Mouse (Mus musculus) CD4-positive, CD25-positive, alpha-beta regulatory T cell, adult 4 months (primary cell): Measurements from ENCODE around the gene Mrgpre. TPM values are rescaled to one million over a fixed set of nuclear protein-coding genes. Genes with fewer than 3 reads are reported as not detected.

ENCODE experiments used
- ATAC-seq: one replicate; pipeline ENCODE4 v1.8.0; 2017
- polyA plus RNA-seq, 2 experiments: library from polyadenylated mRNA; unstranded; fragments of 100-300 nt; shearing (Covaris generic); gene quantifications; one replicate each; pipeline ENCODE4 v1.2.1; 2017

Mrgpre gene
- polyA plus RNA-seq, 2 experiments from 2014 or later, result 5.7 to 11.7 TPM

DNA sequence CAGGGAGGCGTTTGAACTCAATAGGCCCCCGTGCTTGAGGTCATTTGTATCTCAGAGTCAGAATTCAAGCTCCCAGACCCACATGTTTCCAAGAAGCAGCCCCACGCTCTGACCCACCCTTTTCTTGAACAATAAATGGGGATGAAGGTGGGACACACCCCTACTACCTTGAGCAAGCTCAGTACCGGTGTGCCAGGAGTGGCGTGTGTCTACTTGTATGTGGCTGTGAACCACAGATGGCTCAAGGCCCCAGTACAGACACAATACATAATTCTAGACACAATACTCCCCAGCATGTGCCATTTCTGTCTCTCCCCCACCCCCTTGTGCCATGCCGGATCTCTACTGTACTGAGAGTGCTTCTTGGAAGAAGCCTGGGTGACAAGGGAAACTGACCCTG, 46.1 kb downstream of the Mrgpre start:
- no peak for ATAC-seq

- no peak for ATAC-seq
Observed at GRCm38 (mm10) chr7:143733746-143734145, 50.6 kb downstream of the Mrgpre start.

GRCm38 (mm10) chr7:143729886-143730285, 54.4 kb downstream of the Mrgpre start:
- ATAC-seq, result no peak

Other genes starting within 250 kb of the Mrgpre start
- gene Nap1l4, start 235.4 kb downstream of the Mrgpre start, polyA plus RNA-seq, result 100 to 1,000 TPM; 288 to 395 TPM
- 10 to 100 TPM; 29.5 to 51.5 TPM for gene Cars, start 184.4 kb downstream of the Mrgpre start, polyA plus RNA-seq
- 100 to 1,000 TPM; 111 to 143 TPM for gene Tnfrsf26, start 155.8 kb downstream of the Mrgpre start, polyA plus RNA-seq
- gene Tnfrsf22, start 134.8 kb downstream of the Mrgpre start, polyA plus RNA-seq, result 10 to 100 TPM; 17.4 to 22.8 TPM
- gene Tnfrsf23, start 98.6 kb downstream of the Mrgpre start, polyA plus RNA-seq, result 1 to 10 TPM; 2.6 to 4.3 TPM
- gene Osbpl5, start 27.5 kb downstream of the Mrgpre start, polyA plus RNA-seq, result 10 to 100 TPM; 17.2 to 31.0 TPM
- gene Mrgprg, start 17.5 kb downstream of the Mrgpre start, polyA plus RNA-seq, result not detected
- gene Nadsyn1, start 38.3 kb upstream of the Mrgpre start, polyA plus RNA-seq, result 10 to 100 TPM; 20.7 to 28.5 TPM
- 10 to 100 TPM; 47.4 to 52.1 TPM for gene Dhcr7, start 38.6 kb upstream of the Mrgpre start, polyA plus RNA-seq
- not detected for gene Gm498, start 82.3 kb upstream of the Mrgpre start, polyA plus RNA-seq
- under 1 TPM in 1 of 2 experiments, not detected in 1; 0.05 TPM for gene Shank2, start 217.4 kb upstream of the Mrgpre start, polyA plus RNA-seq